Mouse (Mus musculus) heart, embryonic 14.5 days (tissue): ENCODE results near the gene Tas2r121. TPM values are rescaled to one million over a fixed set of nuclear protein-coding genes. Genes with fewer than 3 reads are reported as not detected.

ENCODE experiments used
- polyA plus RNA-seq: library from polyadenylated mRNA; unstranded; fragments of >200 nt; fragmentation: Nextera tagmentation; extraction: Ambion mirVana; gene quantifications from 2 replicates; pipeline ENCODE4 v1.2.1, GENCODE M21; 2014

Gene Tas2r121
- polyA plus RNA-seq, 1 experiment from 2014 or later = not detected

Other genes starting within 250 kb of the Tas2r121 start
- not detected in 2 replicates for gene Prh1, start 131.2 kb downstream of the Tas2r121 start, polyA plus RNA-seq
- not detected in 2 replicates for gene Prp2, start 105.1 kb downstream of the Tas2r121 start, polyA plus RNA-seq
- not detected in 2 replicates for gene A630073D07Rik, start 49.5 kb downstream of the Tas2r121 start, polyA plus RNA-seq
- gene Tas2r120, start 44.1 kb downstream of the Tas2r121 start, polyA plus RNA-seq = not detected in 2 replicates
- gene Tas2r122, start 10.9 kb upstream of the Tas2r121 start, polyA plus RNA-seq = not detected in 2 replicates
- not detected in 2 replicates for gene Tas2r115, start 37.0 kb upstream of the Tas2r121 start, polyA plus RNA-seq
- gene Tas2r124, start 53.7 kb upstream of the Tas2r121 start, polyA plus RNA-seq = not detected in 2 replicates
- gene Tas2r102, start 61.1 kb upstream of the Tas2r121 start, polyA plus RNA-seq = not detected in 2 replicates
- not detected in 2 replicates for gene Tas2r136, start 77.2 kb upstream of the Tas2r121 start, polyA plus RNA-seq
- not detected in 2 replicates for gene Tas2r117, start 101.8 kb upstream of the Tas2r121 start, polyA plus RNA-seq
- not detected in 2 replicates for gene Tas2r123, start 146.1 kb upstream of the Tas2r121 start, polyA plus RNA-seq
- not detected in 2 replicates for gene Tas2r116, start 154.4 kb upstream of the Tas2r121 start, polyA plus RNA-seq
- not detected in 2 replicates for gene Tas2r110, start 167.0 kb upstream of the Tas2r121 start, polyA plus RNA-seq
- not detected in 2 replicates for gene Tas2r113, start 192.0 kb upstream of the Tas2r121 start, polyA plus RNA-seq
- not detected in 2 replicates for gene Tas2r125, start 208.6 kb upstream of the Tas2r121 start, polyA plus RNA-seq